Mouse (Mus musculus): Measurements from ENCODE around the gene Cldn24.

- no peak for TF ChIP-seq CTCF (IDR thresholded peaks at IDR 0.05; ENCODE audit: borderline replicate concordance, extremely low read depth, insufficient read depth, insufficient read length)
- no peak for TF ChIP-seq POLR2A (IDR thresholded peaks at IDR 0.05; ENCODE audit: borderline replicate concordance, extremely low read depth, insufficient read depth, insufficient read length, poor library complexity, severe bottlenecking)
Observed at GRCm38 (mm10) chr8:47847161-47847560, 25.2 kb downstream of the Cldn24 start.

Measured in brain, embryonic 14.5 days (tissue).